Mouse (Mus musculus): ENCODE measurements around the gene Pard3. TPM values are rescaled to one million over a fixed set of nuclear protein-coding genes. Genes with fewer than 3 reads are reported as not detected.

Pard3 gene
- polyA plus RNA-seq, 1 experiment from 2014 or later = 26.2 TPM

GRCm38 (mm10) chr8:127084565-127084964 lies 20.9 kb downstream of the Pard3 start:
- Histone ChIP-seq H3K27ac (ENCODE audit: poor library complexity, severe bottlenecking) (no peak overlapping the region), H3K36me3 (no peaks in the 10 kb centered on the region), H3K9ac (no peak overlapping the region), H3K27me3 (replicated peaks) (no peaks in the 10 kb centered on the region), H3K9me3 (replicated peaks) (no peaks in the 10 kb centered on the region), H3K4me2 (no peak overlapping the region), H3K4me3 (no peak overlapping the region), H3K4me1 (replicated peaks) (peaks cover 59% of the 10 kb centered on the region)
- no peak for ATAC-seq (ENCODE audit: insufficient number of reproducible peaks, low FRiP score)
- WGBS = 81% methylated on average over 6 of the region's 6 CpGs

DNA sequence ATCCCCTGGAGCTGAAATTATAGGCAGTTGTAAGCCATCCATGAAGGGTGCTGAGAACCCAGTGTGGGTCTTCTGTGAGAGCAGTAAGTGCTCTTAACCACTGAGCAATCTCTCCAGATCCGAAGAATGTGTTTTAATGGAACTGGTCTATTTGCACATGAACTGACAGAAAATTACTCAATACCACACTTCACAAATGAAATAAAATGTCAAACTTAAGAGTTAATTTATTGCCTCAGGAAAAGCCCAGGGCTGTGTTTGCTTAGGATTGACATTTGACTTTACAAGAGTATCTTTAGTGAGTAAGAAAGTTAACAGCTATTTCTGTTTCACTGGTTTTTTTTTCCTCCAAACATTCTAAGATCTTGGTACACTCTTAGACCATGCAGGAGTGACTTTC lies 23.7 kb downstream of the Pard3 start:
- no peak overlapping the region for H3K4me3 ChIP-seq
- ATAC-seq (ENCODE audit: insufficient number of reproducible peaks, low FRiP score) = no peak
- 68% methylated on average over 1 of the region's 1 CpGs for WGBS
- no peaks in the 10 kb centered on the region for H3K9me3 ChIP-seq (replicated peaks)
- peaks cover 60% of the 10 kb centered on the region for H3K4me1 ChIP-seq (replicated peaks)
- no peak overlapping the region for H3K4me2 ChIP-seq
- no peaks in the 10 kb centered on the region for H3K27me3 ChIP-seq (replicated peaks)
- H3K36me3 ChIP-seq = no peaks in the 10 kb centered on the region
- H3K9ac ChIP-seq = no peak overlapping the region
- no peak overlapping the region for H3K27ac ChIP-seq (ENCODE audit: poor library complexity, severe bottlenecking)

- no peak overlapping the region for H3K9ac ChIP-seq
- no peak for ATAC-seq (ENCODE audit: insufficient number of reproducible peaks, low FRiP score)
- H3K4me2 ChIP-seq = peak overlapping the region; percentile 32; the same call in 1 of the 2 replicates
- H3K4me1 ChIP-seq (replicated peaks) = peaks cover 64% of the 10 kb centered on the region
- no peaks in the 10 kb centered on the region for H3K36me3 ChIP-seq
- WGBS = 14% methylated on average over 9 of the region's 9 CpGs
- H3K4me3 ChIP-seq = no peak overlapping the region
- no peaks in the 10 kb centered on the region for H3K27me3 ChIP-seq (replicated peaks)
- H3K9me3 ChIP-seq (replicated peaks) = no peaks in the 10 kb centered on the region
- 0 out of 2 replicates have a peak overlapping the region, but pooled peaks have one; percentile 6 for H3K27ac ChIP-seq (ENCODE audit: poor library complexity, severe bottlenecking)
These were observed 24.7 kb downstream of the Pard3 start for GRCm38 (mm10) chr8:127088372-127088771.

DNA sequence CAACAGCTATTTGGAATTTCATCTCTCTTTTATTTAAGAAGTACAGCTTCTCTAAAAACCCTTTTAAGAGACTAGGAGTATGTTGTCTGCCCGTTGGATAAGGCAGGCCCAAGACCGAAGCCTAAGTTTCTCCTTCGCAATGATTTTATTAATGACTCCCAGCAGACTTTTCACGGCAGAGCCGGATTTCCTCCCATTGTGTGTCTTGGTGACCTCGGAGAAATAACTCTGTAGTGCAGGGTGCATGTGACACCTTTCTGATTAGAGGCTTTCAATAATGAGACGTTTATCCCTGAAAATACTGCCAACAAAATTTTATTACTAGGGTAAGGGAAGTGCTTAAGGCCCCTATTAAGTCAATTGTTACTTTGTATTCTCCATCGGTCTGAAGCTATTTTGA lies 25.3 kb downstream of the Pard3 start:
- ATAC-seq (ENCODE audit: insufficient number of reproducible peaks, low FRiP score) = no peak
- Histone ChIP-seq H3K27ac (ENCODE audit: poor library complexity, severe bottlenecking) (no peak overlapping the region), H3K4me2 (no peak overlapping the region)

GRCm38 (mm10) chr8:127090435-127090834 lies 26.7 kb downstream of the Pard3 start:
- no peak overlapping the region for H3K4me3 ChIP-seq
- no peaks in the 10 kb centered on the region for H3K27me3 ChIP-seq (replicated peaks)
- no peaks in the 10 kb centered on the region for H3K36me3 ChIP-seq
- no peaks in the 10 kb centered on the region for H3K9me3 ChIP-seq (replicated peaks)
- no peak overlapping the region for H3K27ac ChIP-seq (ENCODE audit: poor library complexity, severe bottlenecking)
- no peak for ATAC-seq (ENCODE audit: insufficient number of reproducible peaks, low FRiP score)
- WGBS = 74% methylated on average over 4 of the region's 4 CpGs
- H3K4me2 ChIP-seq = no peak overlapping the region
- peaks cover 72% of the 10 kb centered on the region for H3K4me1 ChIP-seq (replicated peaks)
- no peak overlapping the region for H3K9ac ChIP-seq

More for the DNA sequence above, 25.3 kb downstream of the Pard3 start:
- Histone ChIP-seq H3K27me3 (replicated peaks) (no peaks in the 10 kb centered on the region), H3K9ac (no peak overlapping the region), H3K4me3 (no peak overlapping the region), H3K4me1 (replicated peaks) (peaks cover 70% of the 10 kb centered on the region), H3K9me3 (replicated peaks) (no peaks in the 10 kb centered on the region), H3K36me3 (no peaks in the 10 kb centered on the region)
- 45% methylated on average over 8 of the region's 8 CpGs for WGBS

DNA sequence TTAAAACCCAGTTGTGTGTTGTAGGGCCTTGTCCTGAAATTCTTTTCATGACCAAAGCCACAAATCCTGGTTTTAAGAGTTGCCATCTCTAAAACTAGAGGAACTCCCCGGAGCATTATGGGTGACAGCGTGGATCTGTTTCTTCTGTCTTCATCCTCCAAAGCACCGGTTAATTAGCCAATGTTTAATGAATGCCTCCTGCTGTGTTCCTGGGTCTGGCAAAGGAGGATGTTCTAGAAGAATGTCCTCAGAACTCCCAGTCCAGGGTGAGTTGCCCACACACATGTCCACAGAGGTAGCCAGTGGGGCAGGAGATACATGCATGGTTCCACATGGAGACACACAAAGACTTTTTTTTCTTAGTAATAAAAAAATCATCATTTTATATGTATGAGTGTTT lies 28.2 kb downstream of the Pard3 start:
- no peak overlapping the region for H3K4me2 ChIP-seq
- H3K27ac ChIP-seq (ENCODE audit: poor library complexity, severe bottlenecking) = peak overlapping the region; percentile 78
- H3K4me1 ChIP-seq (replicated peaks) = peaks cover 76% of the 10 kb centered on the region
- no peaks in the 10 kb centered on the region for H3K36me3 ChIP-seq
- no peaks in the 10 kb centered on the region for H3K27me3 ChIP-seq (replicated peaks)
- no peak overlapping the region for H3K4me3 ChIP-seq
- no peaks in the 10 kb centered on the region for H3K9me3 ChIP-seq (replicated peaks)
- 70% methylated on average over 3 of the region's 3 CpGs for WGBS
- H3K9ac ChIP-seq = no peak overlapping the region
- ATAC-seq (ENCODE audit: insufficient number of reproducible peaks, low FRiP score) = no peak

DNA sequence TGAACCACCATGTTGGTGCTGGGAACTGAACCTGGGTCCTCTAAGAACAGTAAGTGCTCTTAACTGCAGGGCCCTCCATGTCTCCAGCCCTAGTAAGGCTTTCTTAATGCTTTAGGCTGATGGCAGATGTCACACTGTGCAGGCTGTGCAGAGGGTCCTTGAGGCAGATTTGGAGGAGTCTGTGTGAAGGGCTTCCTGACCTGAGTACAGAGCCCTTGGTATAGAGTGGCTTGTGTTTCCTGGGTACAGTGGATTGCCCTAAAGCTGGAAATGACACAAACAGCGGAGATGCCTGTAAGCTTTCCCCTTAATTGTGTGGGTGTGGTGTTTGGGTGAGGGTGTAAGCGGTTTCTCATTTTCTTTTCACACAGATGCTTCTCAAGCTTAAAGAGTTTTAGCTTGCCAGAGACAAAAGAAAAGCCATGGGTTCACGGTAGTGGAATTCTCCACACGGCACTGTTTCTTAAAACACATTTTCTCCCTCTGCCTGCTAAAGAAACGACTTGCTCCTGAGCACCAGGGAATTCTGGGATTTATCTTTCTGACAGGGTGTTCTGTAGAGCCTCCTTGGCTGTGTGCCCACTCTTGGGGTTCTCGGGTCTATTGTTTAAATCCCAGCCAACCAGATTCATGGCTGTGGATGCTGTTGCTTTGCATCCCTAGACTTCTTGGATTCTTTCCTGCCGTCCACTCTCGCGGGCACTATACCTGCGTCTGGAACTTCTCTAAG lies 28.9 kb downstream of the Pard3 start:
- peak overlapping the region; percentile 64 for H3K4me2 ChIP-seq
- no peak overlapping the region for H3K4me3 ChIP-seq
- peaks cover 75% of the 10 kb centered on the region for H3K4me1 ChIP-seq (replicated peaks)
- H3K36me3 ChIP-seq = no peaks in the 10 kb centered on the region
- H3K9ac ChIP-seq = no peak overlapping the region
- no peaks in the 10 kb centered on the region for H3K9me3 ChIP-seq (replicated peaks)
- H3K27ac ChIP-seq (ENCODE audit: poor library complexity, severe bottlenecking) = peak overlapping the region; percentile 78
- WGBS = 19% methylated on average over 10 of the region's 10 CpGs
- peak; percentile 72 for ATAC-seq (ENCODE audit: insufficient number of reproducible peaks, low FRiP score)
- H3K27me3 ChIP-seq (replicated peaks) = no peaks in the 10 kb centered on the region

GRCm38 (mm10) chr8:127093113-127093426 lies 29.4 kb downstream of the Pard3 start:
- H3K9ac ChIP-seq = no peak overlapping the region
- H3K4me1 ChIP-seq (replicated peaks) = peaks cover 71% of the 10 kb centered on the region
- H3K27ac ChIP-seq (ENCODE audit: poor library complexity, severe bottlenecking) = peak overlapping the region; percentile 78
- no peak overlapping the region for H3K4me3 ChIP-seq
- no peaks in the 10 kb centered on the region for H3K27me3 ChIP-seq (replicated peaks)
- ATAC-seq (ENCODE audit: insufficient number of reproducible peaks, low FRiP score) = no peak; the same call in none of the 2 replicates
- H3K36me3 ChIP-seq = no peaks in the 10 kb centered on the region
- peak overlapping the region; percentile 64 for H3K4me2 ChIP-seq
- H3K9me3 ChIP-seq (replicated peaks) = no peaks in the 10 kb centered on the region
- WGBS = 43% methylated on average over 3 of the region's 3 CpGs

- Histone ChIP-seq H3K4me2 (no peak overlapping the region), H3K9ac (no peak overlapping the region), H3K27ac (ENCODE audit: poor library complexity, severe bottlenecking) (no peak overlapping the region), H3K36me3 (no peaks in the 10 kb centered on the region), H3K4me3 (no peak overlapping the region), H3K27me3 (replicated peaks) (no peaks in the 10 kb centered on the region), H3K4me1 (replicated peaks) (peaks cover 52% of the 10 kb centered on the region), H3K9me3 (replicated peaks) (no peaks in the 10 kb centered on the region)
- no peak for ATAC-seq (ENCODE audit: insufficient number of reproducible peaks, low FRiP score)
- 79% methylated on average over 7 of the region's 7 CpGs for WGBS
These were observed 32.1 kb downstream of the Pard3 start for GRCm38 (mm10) chr8:127095763-127096162.

DNA sequence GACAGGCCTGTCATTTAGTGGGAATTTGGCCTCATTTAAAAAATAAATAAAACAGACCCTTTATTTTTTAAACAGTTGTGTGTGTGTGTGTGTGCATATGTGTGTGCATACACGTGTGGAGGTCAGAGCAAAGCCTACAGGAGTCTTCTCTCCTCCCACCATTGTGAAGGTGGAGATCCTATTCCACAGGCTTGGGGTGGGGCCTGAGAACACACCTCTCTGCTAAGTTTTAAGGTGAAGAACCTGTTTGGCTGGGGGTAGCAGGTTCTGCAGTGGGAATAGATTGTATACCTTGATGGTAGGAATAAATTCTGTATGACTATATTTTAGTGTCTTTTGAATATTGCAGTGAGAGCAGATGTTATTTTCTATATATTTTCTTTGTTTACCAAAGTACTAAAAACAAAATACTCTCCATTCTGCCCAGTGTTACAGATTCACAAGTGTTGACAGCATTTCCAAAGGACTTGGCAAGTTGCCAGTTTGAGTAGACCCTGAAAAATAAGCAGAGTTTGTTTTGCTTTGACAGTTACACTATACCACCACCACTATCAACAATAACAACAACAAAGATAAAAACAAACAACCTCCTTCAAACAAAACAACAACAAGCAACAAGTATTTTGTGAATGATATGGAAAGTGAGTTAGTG lies 35.9 kb downstream of the Pard3 start:
- Histone ChIP-seq H3K4me1 (replicated peaks) (peaks cover 19% of the 10 kb centered on the region), H3K4me2 (no peak overlapping the region), H3K9me3 (replicated peaks) (no peaks in the 10 kb centered on the region), H3K27me3 (replicated peaks) (no peaks in the 10 kb centered on the region), H3K9ac (no peak overlapping the region), H3K27ac (ENCODE audit: poor library complexity, severe bottlenecking) (no peak overlapping the region), H3K36me3 (no peaks in the 10 kb centered on the region), H3K4me3 (no peak overlapping the region)
- WGBS = 57% methylated on average over 1 of the region's 1 CpGs
- ATAC-seq (ENCODE audit: insufficient number of reproducible peaks, low FRiP score) = no peak

GRCm38 (mm10) chr8:127103256-127103655 lies 39.6 kb downstream of the Pard3 start:
- 64% methylated on average over 5 of the region's 5 CpGs for WGBS

More at GRCm38 (mm10) chr8:127103256-127103655, 39.6 kb downstream of the Pard3 start:
- ATAC-seq (ENCODE audit: insufficient number of reproducible peaks, low FRiP score) = no peak
- no peak overlapping the region for H3K4me2 ChIP-seq
- H3K27me3 ChIP-seq (replicated peaks) = no peaks in the 10 kb centered on the region
- no peak overlapping the region for H3K4me3 ChIP-seq
- no peak overlapping the region for H3K9ac ChIP-seq
- no peak overlapping the region for H3K27ac ChIP-seq (ENCODE audit: poor library complexity, severe bottlenecking)
- no peaks in the 10 kb centered on the region for H3K9me3 ChIP-seq (replicated peaks)
- H3K36me3 ChIP-seq = no peaks in the 10 kb centered on the region
- H3K4me1 ChIP-seq (replicated peaks) = peaks cover 23% of the 10 kb centered on the region
